Mouse (Mus musculus) intestine, embryonic 14.5 days (tissue): ENCODE measurements around the gene Ccnd3. TPM values are rescaled to one million over a fixed set of nuclear protein-coding genes. Genes with fewer than 3 reads are reported as not detected.

Experiments used
- ATAC-seq: fragments of 200-750 bp; cut with Nextera tagmentation; replicated peaks from 2 replicates; pipeline ENCODE4 v1.8.0; 2017; ENCODE audit warnings: low read depth, moderate number of reproducible peaks, moderate TSS enrichment, moderate library complexity; ENCODE audit not compliant: low FRiP score, low TSS enrichment
- DNase-seq: peaks from one replicate; pipeline ENCODE4 v3.0.0-alpha.2; 2018; ENCODE audit warnings: low spot score
- H3K27ac ChIP-seq: fragments of 300-500 bp; sonication (generic); 2 replicates; pipeline ENCODE4 v1.5.1; 2014; ENCODE audit warnings: low read depth, mild to moderate bottlenecking, control low read depth
- H3K27me3 ChIP-seq: fragments of 300-500 bp; sonication (generic); replicated peaks from 2 replicates; pipeline ENCODE4 v1.6.1; 2014; ENCODE audit warnings: low read length, control low read depth; ENCODE audit not compliant: control insufficient read depth, insufficient read depth
- H3K36me3 ChIP-seq: fragments of 300-500 bp; sonication (generic); 2 replicates; pipeline ENCODE4 v1.6.1; 2014; ENCODE audit warnings: low read length, control low read depth; ENCODE audit not compliant: control insufficient read depth, insufficient read depth
- H3K4me1 ChIP-seq: fragments of 300-500 bp; sonication (generic); replicated peaks from 2 replicates; pipeline ENCODE4 v1.6.1; 2014; ENCODE audit warnings: low read length, control low read depth, mixed read lengths; ENCODE audit not compliant: control insufficient read depth, insufficient read depth
- H3K4me2 ChIP-seq: fragments of 300-500 bp; sonication (generic); 2 replicates; pipeline ENCODE4 v1.6.1; 2014; ENCODE audit warnings: low read length
- H3K4me3 ChIP-seq: fragments of 300-500 bp; sonication (generic); 2 replicates; pipeline ENCODE4 v1.5.1; 2014; ENCODE audit warnings: low read depth, low read length, control low read depth, mixed read lengths
- H3K9ac ChIP-seq: fragments of 300-500 bp; sonication (generic); 2 replicates; pipeline ENCODE4 v1.6.1; 2014; ENCODE audit warnings: mild to moderate bottlenecking, low read length
- H3K9me3 ChIP-seq: fragments of 300-500 bp; sonication (generic); 2 replicates; pipeline ENCODE4 v1.6.1; 2016; ENCODE audit warnings: low read length, control low read depth; ENCODE audit not compliant: control insufficient read depth
- WGBS: fragments of 180-500 bp; shearing (Covaris S2); extraction: QIAGEN DNeasy Blood & Tissue Kit; methylation state at CpG from one replicate; pipeline ENCODE4 v1.1.7; 2014; 5-methylcytosine and 5-hydroxymethylcytosine counted together
- polyA plus RNA-seq: library from polyadenylated mRNA; unstranded; fragments of >200 nt; fragmentation: Nextera tagmentation; extraction: Ambion mirVana; gene quantifications from 2 replicates; pipeline ENCODE4 v1.2.1, GENCODE M21; 2014

Gene Ccnd3
- polyA plus RNA-seq, 1 experiment from 2014 or later = 457 TPM

DNA sequence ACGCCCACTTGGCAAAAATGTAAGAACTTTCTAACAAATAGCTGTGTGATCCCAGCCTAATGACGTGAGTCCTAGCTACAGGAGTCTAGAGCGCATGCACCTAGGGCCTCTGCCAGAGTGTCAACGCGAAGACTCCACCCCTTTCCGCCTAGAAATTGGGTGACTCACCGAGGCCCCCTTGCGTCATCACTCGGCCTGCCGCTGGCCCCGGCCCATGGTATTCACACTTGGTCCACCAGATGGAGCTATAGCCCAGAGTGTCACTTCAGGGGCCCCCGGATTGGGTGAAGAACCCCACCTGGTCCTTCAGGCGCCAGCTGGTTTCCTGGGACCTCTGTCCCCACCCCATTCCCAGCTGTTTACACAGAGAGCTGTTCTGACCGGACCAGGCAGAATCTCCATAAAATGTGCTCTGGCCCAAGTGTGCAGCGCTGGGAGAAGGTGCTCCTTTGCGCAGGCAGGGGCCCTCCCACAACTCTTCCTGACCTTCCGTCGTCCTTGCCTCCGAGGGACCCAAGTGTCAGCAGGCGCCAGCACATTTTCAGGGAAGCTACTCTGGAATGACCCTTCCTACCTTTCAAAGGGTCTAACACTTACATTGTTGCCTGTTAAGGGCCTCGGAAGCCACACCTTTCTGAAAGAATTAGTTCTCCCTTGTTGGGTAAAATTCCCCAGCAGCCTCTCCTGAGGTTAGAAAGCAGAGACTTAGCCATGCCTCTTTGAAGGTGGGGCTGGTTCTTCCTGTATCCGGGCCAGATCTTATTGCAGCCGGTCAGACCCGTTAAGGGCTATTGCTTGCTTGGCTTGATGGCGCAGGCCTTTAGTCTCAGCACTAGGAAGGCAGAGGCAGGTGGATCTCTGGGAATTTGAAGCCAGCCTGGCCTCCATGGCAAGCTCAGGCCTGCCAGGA lies 6.5 kb downstream of the Ccnd3 start:
- H3K4me2 ChIP-seq = peak overlapping the region; percentile 50
- no peaks in the 10 kb centered on the region for H3K36me3 ChIP-seq
- no peak overlapping the region for H3K4me3 ChIP-seq
- DNase-seq (peak; percentile 100), ATAC-seq (peak; percentile 84)
- peak overlapping the region; percentile 95 for H3K27ac ChIP-seq
- no peaks in the 10 kb centered on the region for H3K9me3 ChIP-seq
- 8% methylated on average over 25 of the region's 25 CpGs for WGBS
- peak overlapping the region; percentile 43 for H3K9ac ChIP-seq
- H3K4me1 ChIP-seq = peaks cover 50% of the 10 kb centered on the region
- H3K27me3 ChIP-seq = no peaks in the 10 kb centered on the region

DNA sequence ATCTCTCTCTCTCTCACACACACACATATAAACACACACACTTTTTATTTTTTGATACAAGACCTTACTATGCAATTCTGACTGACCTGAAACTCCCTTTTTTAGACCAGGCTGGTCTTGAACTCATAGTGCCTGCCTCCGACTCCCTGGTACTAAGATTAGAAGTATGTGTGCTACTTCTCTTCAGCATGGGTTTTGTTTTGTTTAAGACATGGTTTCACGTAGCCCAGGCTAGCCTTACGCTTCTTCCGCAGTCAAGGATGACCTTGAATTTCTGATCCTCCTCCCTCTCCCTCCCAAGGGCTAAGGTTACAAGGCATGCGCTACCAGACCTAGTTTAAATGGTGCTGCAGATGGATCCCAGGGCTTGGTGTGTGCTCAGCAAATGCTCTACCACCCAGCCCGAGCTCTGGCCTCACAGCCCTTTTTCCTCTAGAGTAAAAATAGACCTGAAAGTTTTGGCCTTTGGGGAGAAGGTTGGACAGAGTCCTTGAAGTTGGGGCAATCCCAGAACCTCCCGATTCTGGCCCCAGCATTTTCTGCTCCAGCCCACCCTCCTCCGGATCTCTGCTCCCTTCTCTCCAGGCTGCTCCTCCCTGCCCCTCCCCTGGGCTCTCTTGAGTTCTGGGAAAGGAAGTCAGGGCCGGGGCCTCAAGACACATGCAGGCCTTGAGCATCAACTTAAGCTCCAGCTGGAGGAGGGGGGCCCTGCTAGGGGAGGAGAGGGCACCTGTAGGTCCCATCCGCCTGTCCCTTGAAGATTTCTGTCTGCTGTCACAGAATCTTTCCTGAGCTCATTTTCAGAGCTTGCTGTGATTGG lies 8.3 kb downstream of the Ccnd3 start:
- H3K4me1 ChIP-seq = peaks cover 46% of the 10 kb centered on the region
- no peaks in the 10 kb centered on the region for H3K36me3 ChIP-seq
- peak overlapping the region; percentile 26; the same call in 1 of the 2 replicates for H3K4me2 ChIP-seq
- peak overlapping the region; percentile 87 for H3K27ac ChIP-seq
- DNase-seq (no peak), ATAC-seq (no peak)
- H3K9ac ChIP-seq = 0 out of 2 replicates have a peak overlapping the region, but pooled peaks have one; percentile 6
- no peaks in the 10 kb centered on the region for H3K9me3 ChIP-seq
- no peak overlapping the region for H3K4me3 ChIP-seq
- WGBS = 49% methylated on average over 10 of the region's 10 CpGs
- no peaks in the 10 kb centered on the region for H3K27me3 ChIP-seq

DNA sequence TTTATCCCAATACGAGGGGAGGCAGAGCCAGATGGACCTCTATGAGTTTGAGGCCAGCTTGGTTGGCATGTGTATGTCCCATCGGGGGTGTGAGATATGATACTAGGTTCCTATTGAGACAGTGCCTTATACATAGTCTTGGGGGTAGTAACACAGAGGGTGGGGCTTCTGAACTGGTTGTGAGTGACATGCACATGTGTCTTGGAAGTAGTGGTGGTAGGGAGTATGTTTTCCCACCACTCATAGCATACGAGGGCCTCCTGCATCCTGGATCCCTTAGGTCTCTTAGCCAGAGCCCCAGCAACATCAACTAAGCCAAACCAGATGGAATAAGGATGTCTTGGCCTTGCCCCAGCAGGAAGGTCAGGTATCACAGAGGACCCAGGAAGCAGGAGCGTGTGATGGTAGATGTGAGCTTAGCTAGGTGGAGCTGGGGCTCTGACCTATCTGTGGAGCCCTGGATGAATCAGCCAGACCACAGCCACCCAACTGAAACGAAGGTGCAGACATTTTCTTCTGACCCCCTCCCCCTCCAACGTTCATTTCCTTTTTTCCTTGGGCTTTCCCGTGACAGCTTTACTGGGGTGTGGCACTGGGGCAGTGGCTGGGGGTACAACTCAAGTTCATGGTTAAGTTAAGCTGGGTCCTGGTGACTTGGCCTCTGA lies 10.5 kb downstream of the Ccnd3 start:
- no peaks in the 10 kb centered on the region for H3K27me3 ChIP-seq
- no peak for ATAC-seq
- 76% methylated on average over 7 of the region's 7 CpGs for WGBS
- H3K27ac ChIP-seq = no peak overlapping the region
- no peak overlapping the region for H3K9ac ChIP-seq
- H3K4me2 ChIP-seq = no peak overlapping the region
- peaks cover 38% of the 10 kb centered on the region for H3K4me1 ChIP-seq
- H3K4me3 ChIP-seq = no peak overlapping the region
- H3K9me3 ChIP-seq = no peaks in the 10 kb centered on the region
- no peaks in the 10 kb centered on the region for H3K36me3 ChIP-seq
- no peak for DNase-seq

DNA sequence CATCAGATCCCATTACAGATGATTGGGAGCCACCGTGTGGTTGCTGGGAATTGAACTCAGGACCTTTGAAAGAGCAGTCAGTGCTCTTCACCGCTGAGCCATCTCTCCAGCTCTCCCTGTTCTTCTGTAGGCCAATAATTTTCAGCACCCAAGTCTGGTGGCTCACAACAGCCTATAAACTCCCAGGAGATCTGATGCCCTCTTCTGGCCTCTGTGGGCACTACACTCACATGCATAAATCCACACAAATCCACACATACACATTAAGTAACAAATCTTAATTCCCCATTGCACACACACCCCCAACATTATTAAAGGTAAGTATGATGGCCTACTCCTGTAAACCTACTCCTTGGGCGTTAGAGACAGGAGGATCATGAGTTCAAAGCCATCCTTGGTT lies 11.4 kb downstream of the Ccnd3 start:
- WGBS = 93% methylated on average over 3 of the region's 3 CpGs
- Histone ChIP-seq H3K4me3 (no peak overlapping the region), H3K9me3 (no peaks in the 10 kb centered on the region), H3K36me3 (no peaks in the 10 kb centered on the region), H3K4me1 (peaks cover 35% of the 10 kb centered on the region), H3K27ac (no peak overlapping the region), H3K9ac (no peak overlapping the region), H3K4me2 (no peak overlapping the region), H3K27me3 (no peaks in the 10 kb centered on the region)
- no peak for DNase-seq
- ATAC-seq = no peak

DNA sequence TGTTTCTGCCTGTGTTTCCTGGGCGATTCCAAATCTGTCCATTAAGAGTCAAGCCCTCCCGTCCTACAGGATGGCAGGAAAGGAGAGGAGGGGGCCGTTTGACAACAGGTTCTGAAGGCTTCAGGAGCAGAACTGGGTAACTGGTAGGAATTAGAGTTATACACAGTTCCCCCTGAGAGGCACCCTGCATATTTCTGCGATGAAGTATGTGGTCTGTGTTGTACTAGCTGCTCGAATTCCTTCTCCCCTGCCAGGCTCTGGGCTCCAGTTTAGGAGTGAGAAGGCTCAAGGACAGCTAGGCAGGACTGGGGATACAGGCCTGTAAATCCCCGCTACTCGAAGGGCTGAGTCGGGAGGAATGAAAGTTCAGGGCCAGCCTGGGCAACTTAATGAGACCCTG lies 13.4 kb downstream of the Ccnd3 start:
- DNase-seq (peak; percentile 75), ATAC-seq (peak; percentile 16; the same call in 1 of the 2 replicates)
- Histone ChIP-seq H3K4me3 (no peak overlapping the region), H3K9me3 (no peaks in the 10 kb centered on the region), H3K27me3 (no peaks in the 10 kb centered on the region), H3K9ac (no peak overlapping the region; the same call in 1 of the 2 replicates), H3K27ac (peak overlapping the region; percentile 84), H3K4me1 (peaks cover 35% of the 10 kb centered on the region), H3K36me3 (no peaks in the 10 kb centered on the region), H3K4me2 (peak overlapping the region; percentile 4; the same call in 1 of the 2 replicates)
- WGBS = 11% methylated on average over 8 of the region's 8 CpGs

DNA sequence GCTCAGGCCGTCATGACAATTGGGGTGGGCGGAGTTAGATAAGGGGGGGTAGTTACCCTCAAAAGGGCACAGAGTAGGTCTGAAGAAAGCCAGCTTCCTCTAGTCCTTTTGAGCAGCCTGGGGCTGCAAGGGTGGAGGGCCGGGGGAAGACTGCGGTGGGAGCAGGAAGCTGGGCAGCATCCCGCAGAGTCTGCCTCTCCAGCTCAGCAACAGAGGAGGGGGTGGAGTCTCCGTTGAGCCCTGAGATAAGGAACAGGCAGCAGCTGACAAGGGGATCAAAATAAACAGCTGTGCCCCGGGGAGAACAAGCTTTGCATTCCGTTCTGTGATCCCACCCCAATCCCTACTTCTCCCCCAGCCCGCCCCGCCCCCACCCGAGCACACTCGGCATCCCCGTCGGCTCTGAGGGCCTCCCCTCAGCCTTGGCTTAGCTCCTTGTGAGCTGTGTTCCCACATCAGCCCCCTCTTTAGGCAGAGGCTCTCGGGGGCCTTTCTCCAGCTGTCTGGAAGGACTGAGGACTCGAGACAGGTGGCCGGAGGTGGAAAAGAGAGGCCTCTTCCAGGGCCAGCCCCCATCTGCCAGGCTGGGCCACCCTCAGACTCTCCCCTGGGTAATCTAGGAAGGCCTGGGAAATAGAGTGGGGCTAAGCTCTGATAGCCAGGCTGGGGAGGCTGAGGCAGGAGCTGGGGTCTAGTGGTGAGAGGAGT lies 16.9 kb downstream of the Ccnd3 start:
- H3K9ac ChIP-seq = peak overlapping the region; percentile 39
- H3K27me3 ChIP-seq = no peaks in the 10 kb centered on the region
- DNase-seq = peak; percentile 77
- WGBS = 3% methylated on average over 17 of the region's 17 CpGs
- no peaks in the 10 kb centered on the region for H3K9me3 ChIP-seq
- peak; percentile 85 for ATAC-seq
- peak overlapping the region; percentile 41 for H3K4me2 ChIP-seq
- H3K36me3 ChIP-seq = no peaks in the 10 kb centered on the region
- peak overlapping the region; percentile 3; the same call in 1 of the 2 replicates for H3K4me3 ChIP-seq
- peaks cover 42% of the 10 kb centered on the region for H3K4me1 ChIP-seq
- peak overlapping the region; percentile 97 for H3K27ac ChIP-seq

DNA sequence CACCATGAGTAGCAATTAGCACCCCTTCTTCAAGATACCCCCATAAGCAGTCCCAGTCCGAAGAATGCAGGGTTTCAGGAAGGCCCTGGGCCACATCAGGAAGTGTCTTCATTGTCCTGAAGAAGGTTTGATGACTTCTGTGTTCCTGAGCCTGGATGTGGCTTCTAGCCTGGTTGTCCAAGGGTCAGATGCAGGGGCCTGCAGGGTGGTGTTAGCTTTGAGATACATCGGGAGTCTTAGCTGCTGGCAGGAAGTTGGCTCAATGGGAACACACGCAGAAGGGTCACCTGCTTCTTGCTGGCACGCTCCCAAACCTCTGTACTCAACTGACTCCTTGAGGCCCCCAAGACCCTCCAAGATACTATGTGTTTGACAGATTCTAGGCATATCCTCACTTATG lies 17.7 kb downstream of the Ccnd3 start:
- WGBS = 26% methylated on average over 4 of the region's 4 CpGs
- Histone ChIP-seq H3K27me3 (no peaks in the 10 kb centered on the region), H3K4me2 (peak overlapping the region; percentile 41; the same call in 1 of the 2 replicates), H3K9me3 (no peaks in the 10 kb centered on the region), H3K4me3 (no peak overlapping the region), H3K27ac (peak overlapping the region; percentile 97), H3K4me1 (peaks cover 48% of the 10 kb centered on the region), H3K36me3 (no peaks in the 10 kb centered on the region), H3K9ac (no peak overlapping the region; the same call in 1 of the 2 replicates)
- DNase-seq (no peak), ATAC-seq (no peak)
